Comparison of ENCODE assay signal across 9 mouse cellular contexts in genomic region chr14:73116301-73116700, GRCm38 (mm10). TPM values are rescaled to one million over a fixed set of nuclear protein-coding genes. Genes with fewer than 3 reads are reported as not detected.
DNase-seq lines count a peak whose midpoint lies in the region; ATAC-seq and TF ChIP-seq lines count a peak whose summit lies in the region.
"Had no signal": no experiment of that assay in that cellular context is flagged by ENCODE, and none has a peak within 500 bp of the region (broad histone marks: within the 10 kb centered on the region; RNA-seq: fewer than 3 reads in every experiment).

No protein-coding gene starts in this region.

- H3K36me3 ChIP-seq in heart, postnatal 0 days (replicated peaks; ENCODE audit: control insufficient read depth, insufficient read depth, low read length), result no peaks in the 10 kb centered on the region
- no peaks in the 10 kb centered on the region for H3K36me3 ChIP-seq in liver, postnatal 0 days (replicated peaks; ENCODE audit: insufficient read depth, low read length)

- H3K4me1 ChIP-seq in heart, postnatal 0 days (ENCODE audit: control insufficient read depth, insufficient read depth), result peaks cover 6% of the 10 kb centered on the region
- H3K4me1 ChIP-seq in liver, postnatal 0 days (ENCODE audit: insufficient read depth), result peaks cover 29% of the 10 kb centered on the region

- no peak overlapping the region for H3K9ac ChIP-seq in heart, postnatal 0 days (replicated peaks; ENCODE audit: low read depth, low read length)
- H3K9ac ChIP-seq in liver, postnatal 0 days (replicated peaks), result no peak overlapping the region

- H3K27me3 ChIP-seq in heart, postnatal 0 days (ENCODE audit: control insufficient read depth, insufficient read depth, low read length), result no peaks in the 10 kb centered on the region
- no peaks in the 10 kb centered on the region for H3K27me3 ChIP-seq in liver, postnatal 0 days (ENCODE audit: insufficient read depth, low read length)

- H3K4me2 ChIP-seq in heart, postnatal 0 days (ENCODE audit: low read depth, low read length), result no peak overlapping the region; the same call in 1 of the 2 replicates
- no peak overlapping the region; the same call in 1 of the 2 replicates for H3K4me2 ChIP-seq in liver, postnatal 0 days (ENCODE audit: low read depth, low read length)

- 50% methylated on average over 2 of the region's 2 CpGs for WGBS in heart, postnatal 0 days
- 46% methylated on average over 2 of the region's 2 CpGs for WGBS in liver, postnatal 0 days (ENCODE audit: insufficient replicate concordance)

- no peak for ATAC-seq in heart, postnatal 0 days (ENCODE audit: insufficient read depth, low read depth)
- ATAC-seq in liver, postnatal 0 days, result no peak

- peak overlapping the region; percentile 64; the same call in 1 of the 2 replicates for H3K27ac ChIP-seq in heart, postnatal 0 days (ENCODE audit: low read depth)
- H3K27ac ChIP-seq in liver, postnatal 0 days (ENCODE audit: low read depth), result peak overlapping the region; percentile 52

- no peak for TF ChIP-seq CTCF in heart, postnatal 0 days (IDR thresholded peaks at IDR 0.05; ENCODE audit: low read depth)
- no peak for TF ChIP-seq CTCF in liver, postnatal 0 days (IDR thresholded peaks at IDR 0.05; ENCODE audit: low read depth)

- TF ChIP-seq EP300 in heart, postnatal 0 days (IDR thresholded peaks at IDR 0.05; ENCODE audit: low read depth), result no peak
- TF ChIP-seq EP300 in liver, postnatal 0 days (IDR thresholded peaks at IDR 0.05; ENCODE audit: low read depth), result no peak

- DNase-seq in heart, postnatal 0 days (ENCODE audit: low spot score), result no peak
- no peak for DNase-seq in heart, adult 18-20 months
- peak; percentile 37 for DNase-seq in T-cell, adult 2 months (ENCODE audit: low spot score)
- DNase-seq in liver, postnatal 0 days, result no peak
- peak; percentile 76 for DNase-seq in thymus, postnatal 25 days
- DNase-seq in frontal cortex, postnatal 36 days (ENCODE audit: low spot score in 2 of 2), result no peak
- DNase-seq in lung, postnatal 14 days, result no peak
- DNase-seq: cerebellum, adult 11 months; cerebellum, postnatal 36 days had no signal

- no peak overlapping the region for H3K4me3 ChIP-seq in heart, postnatal 0 days (ENCODE audit: low read depth, low read length)
- H3K4me3 ChIP-seq in liver, postnatal 0 days (ENCODE audit: low read depth, low read length), result no peak overlapping the region

- no peaks in the 10 kb centered on the region for H3K9me3 ChIP-seq in heart, postnatal 0 days (replicated peaks; ENCODE audit: control insufficient read depth, low read length)
- H3K9me3 ChIP-seq in liver, postnatal 0 days (ENCODE audit: low read length), result no peaks in the 10 kb centered on the region

RNA-seq across cellular contexts. Expression of gene Rcbtb2, which starts 6.5 kb away (rescaled TPM):
- total RNA-seq in heart, postnatal 0 days (2014; rRNA removed; ENCODE audit: low replicate concordance), result 57.5 and 68.5 TPM in 2 replicates
- 44.9 and 47.8 TPM in 2 replicates for polyA plus RNA-seq in heart, postnatal 0 days (2015; fragmentation: Nextera tagmentation; extraction: Ambion mirVana)
- total RNA-seq in heart, adult 18-20 months (2021), result 10 to 100 TPM; 21.9 to 23.7 TPM
- 29.1 and 29.9 TPM in 2 replicates for polyA plus RNA-seq in liver, postnatal 0 days (2015; fragmentation: Nextera tagmentation; extraction: Ambion mirVana)

Comparison
In these comparisons a context has a peak if more than half of its experiments do, and no peak if none do; other contexts are left out.
1. DNase-seq: peak in T-cell, adult 2 months (single experiment) and thymus, postnatal 25 days (single experiment); none in heart, postnatal 0 days (single experiment), heart, adult 18-20 months (0 of 2), liver, postnatal 0 days (single experiment), frontal cortex, postnatal 36 days (0 of 2) and lung, postnatal 14 days (single experiment).